Mouse (Mus musculus) 3T3-L1 (cell line): ENCODE measurements around the gene Col6a6.

Experiments used
- DNase-seq: peaks from one replicate; pipeline ENCODE4 v3.0.0-alpha.2; 2015; ENCODE audit warnings: low read depth, low spot score

Col6a6 gene

DNA sequence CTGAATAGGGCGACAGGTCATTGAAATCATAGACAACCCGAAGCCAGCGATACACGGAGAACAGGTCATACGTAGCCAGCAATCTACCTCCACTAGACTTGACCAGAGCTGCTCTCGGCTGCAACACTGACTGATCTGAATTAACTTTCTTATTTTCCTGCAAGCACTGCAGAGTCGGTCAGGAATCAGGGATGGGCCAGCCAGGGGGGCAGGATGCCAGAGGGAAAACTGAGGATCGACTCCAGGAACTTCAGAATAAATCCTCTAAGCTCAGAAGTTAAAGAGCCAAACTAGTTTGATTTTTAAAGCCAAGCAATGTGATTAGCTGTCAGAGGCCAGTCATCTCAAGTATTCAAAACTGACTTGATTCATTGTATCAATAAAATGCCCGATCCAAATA, 88.5 kb downstream of the Col6a6 start:
- DNase-seq: no peak

DNA sequence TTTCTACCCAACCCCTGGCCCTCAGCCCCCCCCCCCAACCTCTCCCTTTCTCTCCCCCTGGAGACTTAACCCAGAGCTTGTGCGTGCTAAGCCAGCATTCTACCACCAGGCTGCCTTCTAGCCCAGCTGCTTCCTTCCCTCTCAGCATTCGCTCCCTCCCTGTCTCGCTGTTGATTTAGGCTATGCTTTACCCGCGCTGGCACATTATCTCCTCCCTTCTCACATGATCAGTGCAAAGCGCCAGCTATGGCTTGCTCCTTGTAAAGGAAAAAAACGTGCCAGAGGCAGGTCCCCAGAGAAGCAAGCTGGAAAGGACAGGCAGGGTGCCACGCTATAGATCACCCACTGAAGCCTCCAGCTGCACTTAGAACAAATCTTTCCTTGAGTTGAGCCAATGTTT, 90.5 kb downstream of the Col6a6 start:
- DNase-seq: no peak

GRCm38 (mm10) chr9:105735195-105735594, 92.8 kb downstream of the Col6a6 start:
- DNase-seq: no peak

DNA sequence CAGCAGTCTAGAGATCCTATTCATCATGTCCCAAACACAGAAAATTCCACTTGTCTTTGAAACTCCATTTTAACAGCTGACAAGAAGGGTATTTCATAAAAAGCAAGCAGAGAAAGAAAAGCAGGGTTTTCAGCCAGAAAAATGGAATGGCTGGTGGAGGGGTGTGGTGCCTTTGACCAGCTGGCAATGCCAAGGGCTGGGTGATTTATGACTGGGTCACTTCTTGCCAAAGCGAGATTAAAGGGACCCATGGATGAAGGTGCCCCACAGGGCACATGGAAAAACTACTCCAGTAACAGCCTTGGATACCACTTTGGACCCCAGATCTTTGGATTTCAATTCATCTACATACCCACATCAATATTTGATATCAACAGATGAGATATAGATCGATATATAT, 93.3 kb downstream of the Col6a6 start:
- DNase-seq: no peak

GRCm38 (mm10) chr9:105731976-105732375, 96.0 kb downstream of the Col6a6 start:
- no peak for DNase-seq

DNA sequence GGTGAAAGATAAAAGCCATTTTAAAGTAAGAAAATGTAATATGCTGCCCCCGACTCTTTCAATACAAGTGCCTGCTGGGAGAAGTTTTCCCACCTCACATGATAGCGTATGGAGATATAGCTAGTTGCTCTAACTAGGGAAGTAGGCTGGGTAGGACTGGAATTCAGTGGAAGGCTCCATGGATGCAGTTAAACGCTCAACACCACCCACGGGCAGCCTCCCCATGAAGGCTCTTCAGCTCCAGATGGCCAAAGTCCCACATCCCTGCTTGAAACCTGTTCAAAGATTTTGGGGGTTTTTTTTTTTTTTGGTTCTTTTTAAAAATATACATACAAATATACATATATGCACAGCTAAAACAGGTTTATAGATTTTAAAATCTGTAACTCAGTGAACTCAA, 107.5 kb downstream of the Col6a6 start:
- DNase-seq: no peak

DNA sequence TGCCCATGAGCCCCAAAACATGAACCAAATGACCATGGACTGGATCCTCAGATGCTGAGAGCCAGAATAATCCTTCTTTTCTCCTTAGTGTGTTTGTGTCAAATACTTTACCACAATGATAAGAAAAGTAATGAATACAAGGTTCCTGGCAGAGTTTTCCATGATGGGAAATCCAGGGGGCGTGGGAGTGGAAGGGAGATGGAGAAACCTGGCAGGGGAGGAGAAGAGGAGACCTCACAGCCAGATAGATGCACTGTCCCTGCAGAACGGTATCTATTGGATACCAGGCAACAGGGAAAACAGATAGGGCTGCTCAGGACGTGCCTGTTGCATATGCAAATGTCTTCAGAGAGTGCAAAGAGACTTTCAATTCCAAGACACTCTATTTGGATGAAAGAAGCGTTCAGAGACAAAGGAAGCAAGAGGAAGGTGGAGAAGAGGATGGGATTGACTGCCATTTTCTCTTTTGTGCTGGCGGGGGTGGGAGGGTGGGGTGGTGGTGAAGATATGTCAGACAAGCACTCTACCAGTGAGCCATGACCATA, 108.0 kb downstream of the Col6a6 start:
- DNase-seq: no peak

DNA sequence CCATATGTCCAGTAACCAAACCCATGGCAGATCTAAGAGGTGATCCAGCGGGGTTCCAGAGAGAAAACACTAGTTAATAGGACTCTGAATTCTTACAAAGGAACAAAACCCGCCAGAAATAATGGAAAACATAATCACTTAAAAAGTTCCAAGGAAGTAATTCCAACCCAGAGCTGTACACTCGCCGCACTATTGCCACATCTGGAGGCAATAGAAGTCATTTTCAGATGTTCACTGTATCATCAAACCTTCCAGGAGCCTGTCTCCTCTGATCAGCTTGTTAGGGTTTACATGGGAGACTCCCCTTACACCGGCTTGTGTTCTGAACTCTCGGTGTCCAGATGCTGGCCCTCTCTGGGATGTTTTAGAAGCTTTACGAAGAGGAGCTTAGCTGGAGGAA, 108.6 kb downstream of the Col6a6 start:
- DNase-seq: no peak

DNA sequence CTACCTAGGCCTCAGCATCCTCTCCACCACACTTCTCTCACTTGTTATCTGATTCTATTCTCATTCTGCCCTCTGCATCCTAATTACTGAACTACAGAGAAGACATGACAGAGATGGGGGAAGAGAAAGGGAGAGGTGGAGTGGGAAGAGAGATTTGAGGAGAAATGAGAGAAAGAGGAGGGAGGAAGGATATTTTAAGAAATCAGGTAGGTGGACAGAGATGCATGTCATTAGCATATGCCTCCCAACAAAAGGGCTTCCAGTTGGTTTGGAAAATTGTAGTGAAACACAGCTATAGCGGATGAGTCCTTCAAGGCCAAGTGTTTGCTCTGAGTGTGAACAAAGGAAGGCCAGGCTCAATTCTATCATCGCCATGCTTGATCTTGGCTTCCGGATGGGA, 115.9 kb downstream of the Col6a6 start:
- DNase-seq: no peak

DNA sequence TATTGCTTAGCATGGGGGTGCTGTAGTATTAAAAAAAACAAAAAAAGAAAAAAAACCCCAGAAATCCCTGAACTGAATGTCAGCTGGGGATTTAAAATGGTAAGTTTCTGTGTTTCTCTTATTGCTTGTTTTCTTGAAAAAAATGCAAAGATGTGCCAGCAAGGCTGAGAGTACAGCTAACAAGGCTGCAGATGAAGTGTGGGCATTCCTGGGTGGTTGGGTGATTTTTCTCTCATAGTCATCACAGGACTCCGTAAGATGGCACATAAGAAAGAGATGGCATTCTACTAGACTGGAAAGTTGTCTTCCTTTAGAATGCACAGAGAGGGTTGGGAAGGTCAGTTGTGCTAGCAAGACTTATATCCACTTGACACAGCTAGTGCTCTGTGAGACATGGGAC, 122.9 kb downstream of the Col6a6 start:
- DNase-seq: no peak

DNA sequence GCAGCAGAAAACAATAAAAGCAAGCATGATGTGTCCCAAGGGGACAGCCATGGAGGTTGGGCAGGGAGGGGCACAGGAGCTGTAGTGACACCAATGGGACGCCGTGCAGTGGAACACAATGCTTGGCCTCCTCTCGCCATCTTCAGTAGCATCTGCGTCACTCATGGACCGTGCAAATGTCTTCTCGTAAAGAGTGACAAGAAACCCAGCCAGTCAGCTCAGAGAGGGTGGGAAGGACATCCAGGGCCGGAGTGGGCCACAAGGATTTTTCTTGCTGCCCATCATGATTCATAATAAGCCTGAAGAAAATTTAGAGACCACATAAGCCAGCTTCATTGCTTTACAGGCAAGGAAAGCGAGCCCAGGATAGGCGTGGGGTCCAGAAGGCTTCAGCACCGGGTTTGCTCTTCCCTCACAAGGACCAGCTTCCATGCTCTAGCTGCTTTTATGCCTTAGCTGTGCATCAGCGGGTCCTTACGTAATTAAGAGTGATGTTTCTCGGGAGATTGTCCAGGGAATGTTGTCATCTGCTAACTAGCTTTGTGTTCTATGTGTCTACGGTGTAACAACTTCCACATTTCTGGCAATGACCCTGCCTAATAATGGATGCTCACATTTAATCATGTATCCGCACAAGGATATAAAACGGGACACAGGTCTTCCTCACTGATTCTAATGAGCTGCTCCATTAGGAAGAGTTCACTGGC, 123.6 kb downstream of the Col6a6 start:
- no peak for DNase-seq

DNA sequence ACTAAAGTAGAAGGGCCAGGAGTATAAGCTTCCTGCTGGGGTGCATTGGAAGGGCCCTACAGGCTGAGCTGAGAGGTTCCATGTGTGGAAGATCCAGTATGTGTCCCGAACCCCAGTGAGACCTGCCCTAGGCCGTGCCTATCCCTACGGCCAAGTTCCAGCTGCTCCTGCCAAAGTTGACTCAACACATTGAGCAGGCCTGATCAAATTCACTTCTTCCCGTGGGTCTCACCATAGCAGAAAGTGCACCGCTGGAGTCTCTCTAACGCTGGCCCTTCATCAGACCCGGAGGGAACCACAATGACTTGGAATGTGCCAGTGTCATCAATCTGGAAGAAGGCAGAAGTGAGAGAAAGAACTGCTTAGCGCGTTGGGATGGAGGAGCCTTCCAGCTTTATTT, 126.0 kb downstream of the Col6a6 start:
- DNase-seq: peak; percentile 93

DNA sequence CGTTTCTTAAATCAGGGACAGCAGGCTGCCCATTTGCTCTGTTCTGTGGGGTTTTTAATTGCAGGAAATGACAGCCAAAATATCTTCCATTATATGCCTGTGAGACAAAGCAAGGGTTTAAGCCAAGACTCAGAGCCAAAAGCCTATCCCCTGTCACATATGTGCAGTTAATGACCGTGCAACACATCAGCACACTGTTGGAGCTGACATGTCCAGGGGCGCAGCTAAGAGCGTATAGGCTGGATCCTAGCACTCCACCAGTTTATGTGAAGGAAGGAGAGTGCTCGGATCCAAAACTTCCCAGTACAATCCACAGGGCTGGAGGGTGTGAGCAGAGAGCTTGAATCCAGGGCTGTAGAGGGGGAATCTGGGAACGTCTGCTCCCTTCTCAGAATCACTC, 127.3 kb downstream of the Col6a6 start:
- no peak for DNase-seq

- peak; percentile 63 for DNase-seq
These were observed 130.1 kb downstream of the Col6a6 start for GRCm38 (mm10) chr9:105697764-105698396.

DNA sequence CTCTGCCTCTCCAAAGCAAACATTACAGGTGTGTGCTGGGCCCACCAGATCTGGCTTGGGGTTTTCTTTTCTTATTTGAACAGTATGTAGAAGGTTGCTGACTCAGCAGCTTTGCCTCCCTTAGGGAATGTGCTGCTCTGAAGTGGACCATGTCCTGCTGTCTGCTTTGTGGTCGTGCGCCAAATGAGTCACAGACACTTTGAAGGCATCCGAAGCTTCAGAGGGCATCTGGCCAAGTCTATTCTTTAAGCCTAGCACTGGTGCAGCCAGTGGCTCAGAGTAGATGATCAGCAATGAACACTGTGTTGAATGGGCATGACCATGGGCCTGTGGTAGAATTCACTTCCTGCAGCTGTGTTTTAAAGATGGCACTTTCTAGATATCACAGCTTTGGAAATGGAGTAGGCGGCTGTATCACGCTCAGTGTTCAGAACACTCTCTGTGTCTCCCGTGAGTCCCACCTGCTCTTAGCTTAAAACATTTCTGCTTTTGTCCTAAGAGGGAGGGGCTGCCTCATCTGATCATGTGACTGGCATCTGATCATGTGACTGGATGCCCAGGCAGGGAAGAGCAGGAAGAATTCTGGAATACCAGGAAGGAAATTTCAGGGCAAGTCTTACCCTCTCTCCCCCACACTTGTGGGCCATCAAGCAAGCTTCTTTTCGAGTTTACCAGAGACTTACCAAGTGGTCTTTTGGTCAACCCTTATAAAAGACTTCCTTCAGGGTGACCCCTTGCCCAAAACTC, 131.0 kb downstream of the Col6a6 start:
- DNase-seq: peak; percentile 92

DNA sequence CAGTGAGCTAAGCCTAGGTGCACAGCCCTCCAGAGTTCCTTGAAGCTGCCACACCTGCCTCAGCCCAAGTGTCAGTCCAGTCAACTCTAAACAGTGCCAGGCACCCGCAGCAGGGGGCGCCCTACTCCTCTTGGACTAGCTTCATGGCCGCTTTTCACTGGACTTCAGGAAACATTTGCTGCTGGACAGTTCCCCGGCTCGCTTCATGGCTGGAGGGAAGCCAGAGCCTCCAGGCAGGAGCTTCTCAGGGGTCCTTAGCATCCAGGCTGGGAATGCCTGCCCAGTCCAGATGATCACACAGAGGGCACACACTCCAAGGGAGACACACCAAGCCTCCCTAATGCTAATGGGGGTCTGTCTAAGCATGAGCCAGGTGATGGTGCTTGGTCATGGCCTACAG, 134.1 kb downstream of the Col6a6 start:
- peak; percentile 75 for DNase-seq

DNA sequence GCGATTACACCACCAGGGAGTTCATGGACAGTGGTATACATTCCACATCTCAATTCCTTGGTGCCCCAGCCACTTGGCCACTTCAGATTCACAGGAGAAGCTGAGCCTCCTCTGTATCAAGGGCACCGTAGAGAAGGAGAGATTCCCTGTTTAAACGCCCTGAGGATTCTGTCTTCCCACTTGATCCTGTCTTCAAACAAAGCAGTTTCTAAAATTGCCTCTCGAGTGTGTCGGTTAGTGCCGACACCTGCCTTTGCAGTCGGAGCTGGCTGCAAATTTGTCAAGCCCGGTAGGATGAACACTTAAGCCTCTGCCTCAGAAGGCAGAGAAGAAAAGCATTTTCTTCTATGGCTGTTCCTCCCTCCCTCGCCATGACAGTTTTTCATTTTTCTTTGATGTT, 134.9 kb downstream of the Col6a6 start:
- DNase-seq: no peak

DNA sequence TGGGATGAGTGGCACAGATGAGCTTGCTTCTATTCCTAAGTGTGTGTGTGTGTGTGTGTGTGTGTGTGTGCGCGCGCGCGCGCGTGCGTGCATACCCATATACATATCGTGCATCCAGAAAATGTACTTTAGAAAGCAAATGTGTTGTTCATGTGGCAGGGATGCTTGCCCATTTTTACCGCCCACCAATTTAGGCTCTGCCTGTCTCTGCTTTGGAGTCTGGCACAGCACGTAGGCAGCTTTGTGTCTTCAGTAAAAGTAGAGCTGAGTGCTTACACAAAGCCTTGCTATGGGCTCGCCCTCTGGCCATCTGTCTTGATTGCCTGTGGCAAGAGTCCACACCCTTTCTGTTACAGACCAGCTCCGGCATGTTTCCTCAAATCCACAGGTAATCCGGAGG, 135.5 kb downstream of the Col6a6 start:
- DNase-seq: no peak

- DNase-seq: no peak
These were observed 138.5 kb downstream of the Col6a6 start for GRCm38 (mm10) chr9:105689485-105689884.

DNA sequence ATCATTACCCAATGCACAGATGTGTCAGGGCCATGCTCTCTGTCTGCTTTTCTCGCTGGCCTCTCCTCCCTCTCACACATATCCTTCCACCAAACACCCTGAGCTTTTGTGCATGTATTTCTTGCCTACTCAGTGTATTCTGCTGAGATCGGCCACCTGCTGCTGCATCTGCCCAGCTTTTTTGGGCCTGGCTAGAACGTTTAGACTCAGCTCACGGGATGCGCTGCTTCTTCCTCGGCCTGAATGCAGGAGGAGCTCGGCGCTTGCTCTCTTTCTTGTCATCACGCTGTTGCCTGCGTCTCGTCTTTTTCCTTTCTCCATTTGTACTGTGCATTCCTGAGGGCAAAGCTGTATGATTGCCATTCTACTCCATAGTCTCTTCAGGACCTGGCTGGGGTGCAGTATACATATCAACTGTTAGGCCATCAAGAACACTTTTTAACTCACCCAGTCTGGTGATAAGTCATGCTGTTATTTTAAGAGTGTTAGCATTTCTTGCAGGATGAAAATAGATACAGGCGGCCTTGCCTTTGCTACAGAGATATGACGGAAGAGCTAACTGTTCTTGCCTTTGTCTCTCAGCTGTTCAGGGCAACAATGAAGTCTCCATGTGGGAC, 143.3 kb downstream of the Col6a6 start:
- DNase-seq: no peak

- no peak for DNase-seq
These were observed 146.6 kb downstream of the Col6a6 start for GRCm38 (mm10) chr9:105681386-105681785.

- DNase-seq: no peak
These were observed 152.0 kb downstream of the Col6a6 start for GRCm38 (mm10) chr9:105675941-105676340.
